Mouse (Mus musculus) 3T3-L1 (cell line): Measurements from ENCODE around the gene Pik3ap1.
"Not testable (repeated sequence)": the region's sequence is repeated elsewhere in the genome, so short reads cannot be mapped to it uniquely, and the experiment has no call there.

Experiments used
- DNase-seq: peaks from one replicate; pipeline ENCODE4 v3.0.0-alpha.2; 2015; ENCODE audit warnings: low read depth, low spot score

Gene Pik3ap1

DNA sequence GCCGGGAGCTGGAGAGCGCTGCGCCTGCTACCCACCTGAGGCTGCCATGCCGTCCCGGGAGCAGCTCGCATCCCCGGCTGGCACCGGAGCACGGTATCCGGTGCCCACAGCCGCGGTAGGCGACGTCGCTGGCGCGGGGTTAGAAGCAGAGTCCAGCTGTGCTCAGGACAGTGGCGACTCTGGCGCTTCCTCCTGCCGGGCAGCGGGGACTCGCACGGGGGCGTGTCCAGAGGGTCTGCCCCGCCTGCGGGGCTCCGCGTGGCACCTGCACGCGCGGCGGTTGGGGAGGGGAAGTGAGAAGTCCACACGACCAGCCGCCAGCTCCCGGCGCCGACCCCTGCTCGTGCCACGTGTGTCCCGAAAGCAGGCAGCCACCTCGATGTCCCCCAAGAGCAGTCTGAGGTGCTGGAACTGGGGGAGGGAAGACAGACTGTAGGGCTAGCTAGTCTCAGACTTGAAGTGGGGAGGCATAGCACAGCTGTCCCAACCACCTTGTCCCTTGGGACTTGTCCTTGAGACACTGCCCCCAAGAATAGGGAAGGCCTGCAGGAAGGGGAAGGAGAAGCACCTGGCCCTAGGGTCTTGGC lies at the start of gene Pik3ap1:
TSS of gene Pik3ap1 (minus strand) at position 181 of the 587 bp plus-strand sequence.
- no peak for DNase-seq

DNA sequence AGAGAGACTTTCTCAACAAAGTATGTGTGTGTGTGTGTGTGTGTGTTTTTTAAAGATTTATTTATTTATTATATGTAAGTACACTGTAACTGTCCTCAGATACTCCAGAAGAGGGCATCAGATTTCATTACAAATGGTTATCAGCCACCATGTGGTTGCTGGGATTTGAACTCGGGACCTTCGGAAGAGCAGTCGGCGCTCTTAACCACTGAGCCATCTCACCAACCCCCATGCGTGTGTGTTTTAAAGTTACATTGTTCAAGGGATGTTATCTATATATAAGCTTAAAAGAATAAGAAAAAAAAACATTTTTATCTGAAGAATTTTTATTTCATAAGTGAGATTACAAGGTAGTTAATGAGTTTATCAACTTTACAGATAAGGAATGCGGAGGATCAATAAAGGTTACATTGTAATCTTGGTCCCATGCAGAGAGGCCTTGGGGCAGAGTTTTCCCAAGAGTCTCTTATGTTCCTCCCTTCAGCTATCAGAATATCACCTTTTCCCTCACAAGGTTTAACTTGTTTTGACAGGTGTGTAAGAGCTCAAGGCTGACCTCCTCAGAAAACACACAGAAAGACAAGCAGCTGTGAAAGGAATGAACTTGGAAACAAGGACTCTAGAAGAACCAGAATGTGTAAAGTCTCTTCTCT lies 46.7 kb upstream of the Pik3ap1 start:
- DNase-seq: not testable (repeated sequence)

DNA sequence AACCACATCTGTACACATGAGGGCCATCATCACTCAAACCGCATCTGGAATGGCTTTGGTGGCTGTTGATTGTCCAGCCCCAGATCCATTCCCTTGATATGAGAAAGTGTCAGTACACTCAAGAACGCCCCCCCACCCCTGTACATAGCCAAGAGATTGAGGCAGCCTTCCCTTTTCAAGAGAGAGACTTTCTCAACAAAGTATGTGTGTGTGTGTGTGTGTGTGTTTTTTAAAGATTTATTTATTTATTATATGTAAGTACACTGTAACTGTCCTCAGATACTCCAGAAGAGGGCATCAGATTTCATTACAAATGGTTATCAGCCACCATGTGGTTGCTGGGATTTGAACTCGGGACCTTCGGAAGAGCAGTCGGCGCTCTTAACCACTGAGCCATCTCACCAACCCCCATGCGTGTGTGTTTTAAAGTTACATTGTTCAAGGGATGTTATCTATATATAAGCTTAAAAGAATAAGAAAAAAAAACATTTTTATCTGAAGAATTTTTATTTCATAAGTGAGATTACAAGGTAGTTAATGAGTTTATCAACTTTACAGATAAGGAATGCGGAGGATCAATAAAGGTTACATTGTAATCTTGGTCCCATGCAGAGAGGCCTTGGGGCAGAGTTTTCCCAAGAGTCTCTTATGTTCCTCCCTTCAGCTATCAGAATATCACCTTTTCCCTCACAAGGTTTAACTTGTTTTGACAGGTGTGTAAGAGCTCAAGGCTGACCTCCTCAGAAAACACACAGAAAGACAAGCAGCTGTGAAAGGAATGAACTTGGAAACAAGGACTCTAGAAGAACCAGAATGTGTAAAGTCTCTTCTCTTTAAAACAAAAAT lies 41.2 kb upstream of the Pik3ap1 start:
- DNase-seq: not testable (repeated sequence)

DNA sequence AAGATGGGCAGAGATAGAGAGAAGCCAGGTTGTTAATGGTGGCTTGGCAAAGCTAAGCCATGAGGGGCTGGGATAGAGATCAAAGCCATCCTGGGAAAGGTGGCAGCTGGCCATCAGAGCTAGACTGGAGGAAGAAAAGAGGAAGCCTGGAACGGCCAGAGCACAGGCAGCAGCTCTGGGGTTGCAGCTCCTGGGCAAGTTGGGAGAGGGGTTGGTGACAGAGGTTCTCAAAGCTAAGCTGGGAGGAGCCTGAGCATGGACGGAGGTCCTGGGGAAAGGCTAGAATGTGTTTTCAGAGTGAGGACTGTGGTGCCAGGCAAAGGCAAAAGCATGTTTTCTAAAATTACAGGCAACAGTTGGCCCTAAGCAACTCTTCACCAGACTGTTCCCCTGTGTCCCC lies 36.4 kb upstream of the Pik3ap1 start:
- no peak for DNase-seq

DNA sequence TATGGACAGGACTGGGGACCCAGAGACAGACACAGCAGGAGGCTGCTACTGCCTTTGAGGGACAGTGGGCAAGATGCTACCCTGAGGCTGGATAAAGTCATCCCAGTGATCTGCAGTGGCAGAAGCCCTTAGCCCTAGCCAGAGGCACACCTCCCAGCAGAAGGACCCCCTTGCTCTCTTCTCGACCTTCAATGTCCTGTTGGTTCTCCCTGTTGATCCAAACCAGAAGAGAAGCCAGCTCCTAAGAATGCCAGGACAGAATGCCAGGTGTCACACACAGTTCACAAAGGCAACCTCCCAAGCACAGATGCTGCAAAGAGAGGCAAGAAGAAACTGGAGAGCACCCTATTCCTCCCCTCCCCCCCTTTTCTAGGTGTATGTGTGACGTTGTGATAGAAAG lies 33.9 kb upstream of the Pik3ap1 start:
- DNase-seq: no peak

DNA sequence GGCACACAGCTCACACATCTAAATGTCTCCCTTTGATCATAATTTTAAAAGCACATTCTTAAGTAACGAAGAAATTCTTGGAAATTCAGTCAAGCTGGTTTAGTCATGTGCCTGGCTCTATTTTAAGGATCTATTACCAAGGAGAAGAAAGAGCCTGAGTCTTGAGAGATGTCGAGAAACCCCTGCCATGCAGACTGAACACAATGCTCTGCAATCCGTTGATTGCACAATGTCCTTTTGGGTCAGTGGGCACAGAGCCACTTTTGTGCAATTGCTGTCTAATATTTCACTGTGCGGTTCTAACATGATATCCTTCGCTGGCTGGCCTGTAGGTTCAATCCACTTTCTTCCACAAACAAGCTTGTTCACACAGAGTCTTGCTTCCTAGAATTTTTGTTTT lies 33.1 kb upstream of the Pik3ap1 start:
- peak; percentile 22 for DNase-seq

DNA sequence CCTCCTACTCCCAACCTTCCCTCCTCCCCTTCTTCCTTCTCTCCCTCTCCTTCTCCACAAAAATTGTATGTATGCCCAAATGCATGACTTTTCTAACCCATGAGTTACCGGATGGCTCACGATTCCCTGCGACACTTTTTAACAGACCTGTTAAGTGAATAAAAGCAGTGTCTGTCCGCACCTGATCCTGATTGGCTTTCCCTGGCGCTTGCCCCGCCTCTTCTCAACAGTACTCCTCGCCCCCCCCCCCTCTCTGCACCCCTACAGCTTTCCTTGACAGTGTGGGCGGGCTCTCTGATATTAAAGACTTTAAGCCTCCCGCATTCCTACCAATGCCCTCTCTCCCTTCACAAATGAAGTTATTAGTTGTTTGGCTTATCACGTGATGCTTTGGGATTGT lies 31.3 kb upstream of the Pik3ap1 start:
- DNase-seq: no peak

DNA sequence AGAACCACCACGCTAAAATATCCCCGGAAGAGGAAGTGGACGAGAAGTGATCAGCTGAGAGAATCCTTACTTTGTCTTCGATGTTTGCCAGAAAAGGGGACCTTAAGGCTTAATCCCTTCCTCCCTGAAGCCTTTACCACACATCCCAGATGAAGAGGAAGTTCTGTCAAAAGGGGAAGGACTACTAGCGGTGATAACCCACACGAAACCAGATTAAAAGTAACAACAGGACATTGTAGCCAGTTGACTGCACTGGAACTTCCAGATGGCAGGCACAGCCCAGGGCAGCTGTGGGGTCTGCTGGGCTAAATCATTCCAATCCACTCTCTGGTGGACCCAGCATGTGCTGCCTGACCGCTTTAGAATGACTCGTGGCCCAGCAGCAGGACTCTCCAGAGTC lies 17.7 kb upstream of the Pik3ap1 start:
- DNase-seq: no peak

DNA sequence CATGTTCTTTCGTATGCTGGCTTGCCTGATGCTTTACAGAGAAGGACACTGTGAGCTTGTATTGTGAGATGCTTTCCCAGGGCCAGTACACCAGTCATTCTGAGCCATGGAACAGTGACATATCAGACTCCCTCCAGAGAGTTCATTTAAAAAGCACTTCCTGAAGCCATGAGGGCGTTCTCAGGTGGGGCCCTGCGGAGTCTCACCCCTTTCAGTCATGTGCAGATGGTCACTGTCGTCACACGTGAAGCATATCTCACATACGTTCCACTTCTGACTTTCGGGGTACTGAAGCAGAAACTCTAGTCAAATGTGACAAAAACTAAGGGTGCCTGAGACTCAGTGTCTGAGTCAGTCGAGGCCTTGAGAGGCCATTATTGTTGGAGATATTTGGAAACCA lies 6.0 kb upstream of the Pik3ap1 start:
- no peak for DNase-seq

DNA sequence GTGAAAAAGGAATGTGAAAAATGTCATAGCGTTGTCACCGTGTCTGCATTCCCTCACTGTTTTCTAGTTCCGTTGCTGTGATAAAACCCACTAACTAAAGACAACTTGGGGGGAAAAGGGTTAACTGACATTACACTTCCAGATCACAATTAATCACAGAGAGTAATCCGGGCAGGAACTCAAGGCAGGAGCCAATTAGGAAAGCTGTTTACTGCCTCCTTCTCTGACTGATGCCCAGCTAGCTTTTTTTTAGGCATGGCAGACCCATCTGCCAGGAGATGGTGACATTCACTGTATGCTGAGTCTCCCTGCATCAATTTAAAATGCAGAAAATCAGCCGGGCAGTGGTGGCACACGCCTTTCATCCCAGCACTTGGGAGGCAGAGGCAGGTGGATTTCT lies 4.4 kb upstream of the Pik3ap1 start:
- DNase-seq: no peak

DNA sequence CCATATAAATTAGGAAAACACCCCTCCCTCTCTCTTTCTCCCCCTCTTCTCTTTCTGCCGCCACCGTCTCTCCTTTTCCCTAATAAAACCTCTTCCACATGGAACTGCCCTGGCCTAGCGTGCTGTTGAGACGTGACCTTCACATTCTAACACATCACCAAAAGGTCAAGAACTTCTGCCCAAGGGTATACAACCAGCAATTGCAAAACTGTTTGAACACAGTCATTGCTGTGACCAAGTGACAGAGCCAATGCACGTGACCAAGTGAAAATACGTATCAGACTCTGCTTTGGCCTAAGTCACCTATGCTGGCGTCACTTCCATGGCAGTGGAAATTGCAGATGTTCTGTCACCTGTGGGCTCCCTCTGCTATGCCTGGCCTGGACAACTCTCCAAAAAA lies 3.3 kb upstream of the Pik3ap1 start:
- no peak for DNase-seq

DNA sequence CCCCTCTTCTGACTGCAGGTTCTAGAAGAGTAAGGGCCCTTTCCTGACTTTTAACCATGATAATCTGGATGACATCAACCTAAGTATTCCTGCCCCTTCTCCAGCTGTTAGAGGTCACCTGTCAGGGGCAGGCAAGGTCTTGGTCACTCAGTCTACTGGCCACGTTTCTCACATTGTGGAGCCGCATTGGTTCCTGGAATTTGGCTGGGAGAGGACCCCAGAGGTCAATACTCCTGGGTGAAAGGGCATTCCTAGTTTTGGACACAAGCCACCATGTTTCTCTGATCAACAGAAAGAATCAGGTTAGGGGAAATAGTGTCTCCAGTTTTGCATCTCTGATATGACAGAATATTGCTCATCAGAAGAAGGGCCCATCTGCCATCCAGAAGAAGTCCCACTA lies 2.4 kb upstream of the Pik3ap1 start:
- DNase-seq: no peak

DNA sequence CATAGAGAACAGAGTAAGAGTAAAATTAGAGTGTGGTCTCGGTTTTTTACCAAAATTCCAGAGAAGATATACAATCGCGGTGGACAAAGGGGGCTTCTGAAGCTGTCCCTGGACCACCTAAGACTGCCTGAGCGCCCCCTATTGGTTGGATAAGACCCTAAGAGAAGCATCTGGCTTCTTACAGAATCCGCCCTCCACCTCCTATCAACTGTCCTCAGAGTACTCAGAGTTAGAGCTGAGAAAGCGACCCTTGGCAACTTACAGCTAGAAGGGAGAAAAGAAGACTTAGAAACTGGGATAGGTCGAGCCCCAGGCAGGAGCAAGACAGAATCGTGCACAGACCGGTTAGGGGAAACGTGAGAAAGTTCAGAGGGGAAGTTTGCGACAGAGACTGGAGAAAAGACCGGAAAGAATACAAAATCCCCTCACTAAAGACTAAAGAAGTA lies 473 bp downstream of the Pik3ap1 start:
- DNase-seq: no peak

DNA sequence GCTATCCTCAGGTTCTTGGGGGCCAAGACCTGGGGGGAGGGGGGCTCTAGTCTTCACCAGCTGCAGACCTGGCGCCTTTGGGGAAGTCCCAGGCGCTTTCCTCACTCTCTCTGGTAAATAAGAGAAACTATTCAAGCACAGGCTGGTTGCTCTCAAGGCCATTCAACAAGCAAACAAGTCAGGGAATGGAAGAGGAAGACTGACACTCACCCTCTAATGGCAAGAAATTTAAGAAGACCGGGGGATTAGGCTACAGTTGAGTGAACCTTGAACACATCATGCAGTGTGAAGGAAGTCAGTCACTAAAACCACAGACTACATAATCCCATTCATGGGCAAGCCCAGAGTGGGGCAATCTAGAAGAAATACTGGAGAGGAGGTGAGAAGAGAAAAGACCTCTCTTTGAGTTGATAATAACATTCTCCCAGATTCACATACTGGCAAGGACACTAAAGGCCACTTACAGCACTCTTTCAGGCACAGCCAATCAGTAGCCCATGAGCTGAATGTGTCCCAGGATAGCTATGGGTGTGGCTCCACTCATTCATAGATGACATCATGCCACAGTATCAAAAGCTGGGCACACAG lies 2.4 kb downstream of the Pik3ap1 start:
- DNase-seq: no peak

DNA sequence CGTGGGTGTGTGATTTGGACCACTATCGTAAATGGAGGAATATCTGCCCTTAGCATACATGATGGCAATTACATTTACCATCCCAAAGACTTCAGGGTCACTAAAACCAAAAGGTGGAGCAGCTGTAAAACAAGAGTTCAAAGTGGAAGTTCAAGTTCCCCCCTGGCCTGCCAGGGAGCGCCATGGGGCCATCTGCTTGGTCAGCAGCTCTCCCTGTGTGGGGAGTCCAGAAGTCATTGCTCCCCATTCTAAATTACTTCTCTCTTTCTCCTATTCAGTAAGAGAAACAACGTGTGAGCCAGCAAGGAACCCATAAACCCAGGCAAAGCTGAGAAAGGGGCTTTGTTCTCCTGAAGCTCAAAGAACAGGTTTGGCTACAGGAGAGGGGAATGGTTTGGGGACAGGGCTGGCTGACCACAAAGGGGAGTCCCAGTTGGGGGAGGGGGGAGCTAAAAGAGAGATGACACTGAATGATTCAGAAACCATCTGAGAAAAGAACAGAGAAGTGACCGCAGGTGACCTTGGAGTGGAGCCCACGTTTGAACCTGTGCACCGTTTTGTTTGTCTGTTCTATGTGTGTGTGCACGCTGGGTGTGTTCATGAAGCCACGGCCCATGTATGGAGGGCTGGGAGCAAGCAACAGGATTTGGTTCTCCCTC lies 3.2 kb downstream of the Pik3ap1 start:
- DNase-seq: no peak

DNA sequence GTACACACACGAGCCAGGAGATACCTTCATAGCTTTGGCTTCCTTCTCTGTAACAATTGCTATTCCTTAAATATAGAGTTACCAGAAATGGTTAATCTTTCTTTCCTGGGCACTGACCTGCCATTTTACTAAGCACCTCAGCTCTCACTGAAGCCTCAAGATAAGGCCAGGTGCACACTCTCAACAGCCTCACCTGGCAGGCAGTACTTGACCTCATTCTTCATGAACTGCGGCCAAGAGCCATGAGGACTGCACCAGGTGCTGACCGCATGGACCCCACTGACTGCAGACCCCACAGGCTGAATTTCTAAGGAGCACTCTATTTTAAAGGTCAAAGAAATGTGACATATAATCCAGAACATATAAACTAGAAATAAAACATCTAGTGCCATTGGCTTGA lies 5.7 kb downstream of the Pik3ap1 start:
- no peak for DNase-seq

DNA sequence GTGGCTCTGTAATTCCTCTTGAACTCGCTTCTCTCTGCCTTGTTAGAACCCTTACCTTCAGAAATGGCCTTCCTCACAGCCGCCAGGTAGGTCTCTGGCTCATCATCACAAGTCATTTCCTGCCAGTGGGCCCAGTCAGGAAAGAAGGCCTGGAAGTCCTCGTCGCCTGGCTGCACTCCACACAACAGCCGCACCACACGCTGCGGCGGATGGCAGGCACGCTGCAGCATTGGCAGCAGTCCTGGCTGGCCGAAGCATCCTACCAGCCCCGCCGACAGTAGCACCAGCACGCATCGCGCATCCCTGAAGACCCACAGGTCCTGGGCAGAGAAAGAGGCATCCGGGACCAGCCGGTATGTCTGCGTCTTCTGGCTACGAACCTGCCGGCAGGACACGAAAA lies 9.1 kb downstream of the Pik3ap1 start:
- DNase-seq: no peak

DNA sequence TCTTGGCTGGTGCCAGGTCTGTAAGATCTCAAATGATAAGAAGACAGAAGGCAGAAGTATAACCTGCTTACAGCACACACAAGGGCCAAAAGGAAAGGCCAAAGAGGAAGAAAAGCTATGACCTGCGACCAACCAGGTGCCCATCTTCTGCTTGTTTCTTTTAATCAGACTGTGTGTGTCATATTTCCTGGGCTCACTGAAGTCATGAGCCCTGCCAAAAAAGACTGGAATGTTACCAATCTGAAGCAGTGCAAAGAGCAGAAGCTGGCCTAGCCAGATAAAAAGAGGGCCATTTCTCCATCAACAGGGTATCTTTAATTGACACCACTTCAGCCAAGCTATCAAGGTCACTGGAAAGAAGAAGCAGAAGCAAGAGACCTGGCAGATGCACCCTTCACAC lies 9.8 kb downstream of the Pik3ap1 start:
- no peak for DNase-seq

DNA sequence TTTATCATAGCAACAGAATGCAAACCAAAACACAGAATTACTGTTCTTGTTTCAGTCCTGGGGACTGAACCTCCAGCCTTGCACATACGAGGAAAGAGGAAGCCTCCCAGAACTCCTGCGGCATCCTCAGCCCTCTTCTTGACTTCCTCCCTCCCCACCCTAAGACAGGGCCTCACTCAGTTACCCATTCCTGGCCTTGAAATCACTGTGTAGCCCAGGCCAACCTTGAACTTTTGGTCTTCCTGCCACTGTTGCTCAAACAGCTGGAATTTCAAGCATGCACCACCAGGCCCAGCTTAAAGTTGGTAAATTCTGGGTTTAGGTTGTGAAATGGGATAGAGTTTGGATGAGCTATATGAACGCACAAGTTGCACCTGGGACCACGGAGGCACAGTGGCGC lies 10.2 kb downstream of the Pik3ap1 start:
- DNase-seq: no peak

DNA sequence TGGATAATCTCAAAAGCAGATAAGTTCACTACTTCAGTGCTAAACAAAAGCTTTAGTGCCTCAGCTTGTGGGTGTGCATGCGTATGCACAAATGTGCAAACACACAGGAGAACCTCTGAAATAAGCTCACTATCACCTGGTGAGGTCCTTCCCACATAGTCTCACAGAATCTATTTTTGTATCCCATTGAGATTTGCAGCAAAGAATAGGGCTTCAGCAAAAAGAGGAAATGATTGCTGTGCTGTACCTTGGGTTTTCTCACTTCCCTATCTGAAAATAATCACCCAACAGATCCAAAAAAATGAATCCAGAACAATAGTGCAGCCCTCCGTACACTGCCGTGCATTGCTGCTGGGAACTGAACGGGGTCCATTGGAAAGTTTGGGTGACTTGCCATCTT lies 12.6 kb downstream of the Pik3ap1 start:
- DNase-seq: no peak

DNA sequence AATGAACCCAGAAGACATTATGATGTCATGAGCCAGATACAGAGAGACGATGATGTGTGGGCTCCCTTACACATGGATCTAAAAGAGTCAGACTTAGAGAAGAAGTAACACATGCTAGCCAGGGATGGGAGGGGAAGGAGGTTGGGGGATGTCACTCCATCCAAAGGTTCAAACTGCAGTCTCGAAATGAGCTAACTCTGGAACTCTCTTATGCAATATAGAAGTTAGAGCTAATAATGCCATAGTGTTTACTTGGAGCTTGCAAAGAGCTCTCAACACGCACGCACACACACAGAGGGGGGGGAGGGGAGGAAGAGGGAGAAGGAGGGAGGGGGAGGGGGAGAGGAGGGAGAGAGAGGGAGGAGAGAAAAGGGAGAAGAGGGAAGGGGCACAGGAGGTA lies 13.5 kb downstream of the Pik3ap1 start:
- no peak for DNase-seq
